Mouse (Mus musculus) NIH3T3 (cell line): ENCODE measurements at regions not wholly inside any gene's neighbourhood (a gene's known extent, or its start where the extent isn't known, plus 50 kb on each side); places are given as distances from the start of the nearest gene placed in this dataset.

Experiments
- DNase-seq: peaks from one replicate; pipeline ENCODE4 v3.0.0-alpha.2; 2012; ENCODE audit warnings: low read depth

- DNase-seq, result no peak
Observed at GRCm38 (mm10) chr12:26143411-26143810, 271.6 kb downstream of the Rnf144a start.

GRCm38 (mm10) chr12:26130811-26131210 is 284.2 kb downstream of the Rnf144a start:
- no peak for DNase-seq

- no peak for DNase-seq
Observed at GRCm38 (mm10) chr12:26130011-26130410, 285.0 kb downstream of the Rnf144a start.

- DNase-seq, result no peak
Observed at GRCm38 (mm10) chr12:26129511-26129910, 285.5 kb downstream of the Rnf144a start.

GRCm38 (mm10) chr12:26128851-26129250 is 286.2 kb downstream of the Rnf144a start:
- DNase-seq, result no peak

- DNase-seq, result no peak
Observed at GRCm38 (mm10) chr12:26126260-26126659, 288.8 kb downstream of the Rnf144a start.

- DNase-seq, result no peak
Observed at GRCm38 (mm10) chr12:26124211-26124610, 290.8 kb downstream of the Rnf144a start.

- peak; percentile 11 for DNase-seq
Observed at GRCm38 (mm10) chr12:26115339-26115912, 299.6 kb downstream of the Rnf144a start.

GRCm38 (mm10) chr12:26112166-26113019 is 302.7 kb downstream of the Rnf144a start:
- no peak for DNase-seq

GRCm38 (mm10) chr12:26109866-26110265 is 305.2 kb downstream of the Rnf144a start:
- no peak for DNase-seq

GRCm38 (mm10) chr12:26104372-26104771 is 310.7 kb downstream of the Rnf144a start:
- no peak for DNase-seq

GRCm38 (mm10) chr12:26102384-26102783 is 312.7 kb downstream of the Rnf144a start:
- DNase-seq, result no peak

GRCm38 (mm10) chr12:26100140-26100539 is 314.9 kb downstream of the Rnf144a start:
- no peak for DNase-seq

- no peak for DNase-seq
Observed at GRCm38 (mm10) chr12:26099176-26099575, 315.9 kb downstream of the Rnf144a start.

- no peak for DNase-seq
Observed at GRCm38 (mm10) chr12:26092311-26092710, 322.7 kb downstream of the Rnf144a start.

GRCm38 (mm10) chr12:26091865-26092264 is 323.2 kb downstream of the Rnf144a start:
- no peak for DNase-seq

GRCm38 (mm10) chr12:26088389-26088788 is 326.7 kb downstream of the Rnf144a start:
- DNase-seq, result no peak

GRCm38 (mm10) chr12:26086923-26087322 is 328.1 kb downstream of the Rnf144a start:
- DNase-seq, result no peak

- DNase-seq, result no peak
Observed at GRCm38 (mm10) chr12:26086414-26086813, 328.6 kb downstream of the Rnf144a start.

- DNase-seq, result no peak
Observed at GRCm38 (mm10) chr12:26079061-26079625, 335.9 kb downstream of the Rnf144a start.

- DNase-seq, result no peak
Observed at GRCm38 (mm10) chr12:26075638-26076254, 339.3 kb downstream of the Rnf144a start.

- DNase-seq, result no peak
Observed at GRCm38 (mm10) chr12:26072180-26072579, 342.9 kb downstream of the Rnf144a start.

GRCm38 (mm10) chr12:26071610-26072009 is 343.4 kb downstream of the Rnf144a start:
- peak; percentile 82 for DNase-seq
